Mouse (Mus musculus): Measurements from ENCODE around the gene Krtap5-2. TPM values are rescaled to one million over a fixed set of nuclear protein-coding genes. Genes with fewer than 3 reads are reported as not detected.
"Not testable (repeated sequence)": the region's sequence is repeated elsewhere in the genome, so short reads cannot be mapped to it uniquely, and the experiment has no call there.

The Krtap5-2 gene
- not detected in 2 replicates for polyA plus RNA-seq (2015; fragmentation: Nextera tagmentation; extraction: Ambion mirVana)

GRCm38 (mm10) chr7:142175905-142176304, at the start of gene Krtap5-2:
Gene Krtap5-2 (minus strand): TSS chr7:142176005.
- not testable (repeated sequence) for H3K36me3 ChIP-seq; H3K27me3 ChIP-seq; H3K27ac ChIP-seq; H3K4me1 ChIP-seq (replicated peaks); H3K4me2 ChIP-seq (replicated peaks); H3K9ac ChIP-seq (replicated peaks); H3K4me3 ChIP-seq (replicated peaks); ATAC-seq; H3K9me3 ChIP-seq

- no peak for ATAC-seq
- 45% methylated on average over 2 of the region's 2 CpGs for WGBS
Observed at GRCm38 (mm10) chr7:142224518-142224917, 48.7 kb upstream of the Krtap5-2 start.

GRCm38 (mm10) chr7:142212136-142212535, 36.3 kb upstream of the Krtap5-2 start:
- not testable (repeated sequence) for H3K36me3 ChIP-seq; H3K9me3 ChIP-seq; H3K9ac ChIP-seq (replicated peaks); H3K4me2 ChIP-seq (replicated peaks); H3K4me3 ChIP-seq (replicated peaks); H3K27me3 ChIP-seq; ATAC-seq; H3K4me1 ChIP-seq (replicated peaks); H3K27ac ChIP-seq
- 53% methylated on average over 1 of the region's 1 CpGs for WGBS

More at GRCm38 (mm10) chr7:142224518-142224917, 48.7 kb upstream of the Krtap5-2 start:
- Histone ChIP-seq H3K4me3 (replicated peaks) (no peak overlapping the region), H3K36me3 (no peaks in the 10 kb centered on the region), H3K27me3 (no peaks in the 10 kb centered on the region), H3K9ac (replicated peaks) (no peak overlapping the region), H3K27ac (no peak overlapping the region), H3K4me2 (replicated peaks) (no peak overlapping the region), H3K9me3 (no peaks in the 10 kb centered on the region), H3K4me1 (replicated peaks) (no peaks in the 10 kb centered on the region)

GRCm38 (mm10) chr7:142211559-142211958, 35.8 kb upstream of the Krtap5-2 start, which contains the start of gene Gm7579:
Gene Gm7579 (plus strand): TSS chr7:142211859.
- 71% methylated on average over 1 of the region's 1 CpGs for whole genome bisulfite sequencing
- no peak for ATAC-seq
- no peak within 1 kb of the TSS for H3K27ac ChIP-seq
- H3K4me3 ChIP-seq (replicated peaks), result no peak within 1 kb of the TSS
- H3K4me1 ChIP-seq (replicated peaks), result no peaks in the 10 kb centered on the region
- H3K9me3 ChIP-seq, result no peaks in the 10 kb centered on the region
- H3K9ac ChIP-seq (replicated peaks), result no peak within 1 kb of the TSS
- no peaks in the 10 kb centered on the region for H3K27me3 ChIP-seq
- no peaks in the 10 kb centered on the region for H3K36me3 ChIP-seq
- H3K4me2 ChIP-seq (replicated peaks), result no peak within 1 kb of the TSS

- H3K4me2 ChIP-seq (replicated peaks); H3K36me3 ChIP-seq; H3K4me3 ChIP-seq (replicated peaks); H3K9ac ChIP-seq (replicated peaks); H3K27ac ChIP-seq; H3K9me3 ChIP-seq; ATAC-seq; H3K27me3 ChIP-seq; H3K4me1 ChIP-seq (replicated peaks): not testable (repeated sequence)
- 66% methylated on average over 5 of the region's 5 CpGs for WGBS
Observed at GRCm38 (mm10) chr7:142206891-142207290, 31.1 kb upstream of the Krtap5-2 start.

- no peak overlapping the region for H3K4me3 ChIP-seq (replicated peaks)
- H3K36me3 ChIP-seq, result no peaks in the 10 kb centered on the region
- H3K27ac ChIP-seq, result no peak overlapping the region
- peaks cover 3% of the 10 kb centered on the region; the same call in 1 of the 2 replicates for H3K27me3 ChIP-seq
- no peak for ATAC-seq
- no peaks in the 10 kb centered on the region for H3K4me1 ChIP-seq (replicated peaks)
- H3K4me2 ChIP-seq (replicated peaks), result no peak overlapping the region
- no peaks in the 10 kb centered on the region for H3K9me3 ChIP-seq
- H3K9ac ChIP-seq (replicated peaks), result no peak overlapping the region
Observed at GRCm38 (mm10) chr7:142205488-142205887, 29.7 kb upstream of the Krtap5-2 start.

GRCm38 (mm10) chr7:142201064-142201463, 25.3 kb upstream of the Krtap5-2 start, which contains the start of gene Krtap5-3:
Gene Krtap5-3 (plus strand): TSS chr7:142201364.
- Histone ChIP-seq H3K4me2 (replicated peaks) (no peak within 1 kb of the TSS), H3K4me1 (replicated peaks) (no peaks in the 10 kb centered on the region), H3K4me3 (replicated peaks) (no peak within 1 kb of the TSS), H3K36me3 (no peaks in the 10 kb centered on the region), H3K27me3 (peaks cover 3% of the 10 kb centered on the region; the same call in 1 of the 2 replicates), H3K9me3 (no peaks in the 10 kb centered on the region), H3K9ac (replicated peaks) (no peak within 1 kb of the TSS), H3K27ac (no peak within 1 kb of the TSS)
- ATAC-seq, result no peak
- 77% methylated on average over 1 of the region's 1 CpGs for WGBS

GRCm38 (mm10) chr7:142198748-142199147, 22.9 kb upstream of the Krtap5-2 start:
- ATAC-seq, result no peak
- Histone ChIP-seq H3K4me1 (replicated peaks) (no peaks in the 10 kb centered on the region), H3K4me2 (replicated peaks) (no peak overlapping the region), H3K4me3 (replicated peaks) (no peak overlapping the region), H3K9ac (replicated peaks) (no peak overlapping the region), H3K27me3 (peaks cover 3% of the 10 kb centered on the region; the same call in 1 of the 2 replicates), H3K36me3 (no peaks in the 10 kb centered on the region), H3K27ac (no peak overlapping the region), H3K9me3 (no peaks in the 10 kb centered on the region)
- WGBS, result 90% methylated on average over 2 of the region's 2 CpGs

- H3K27me3 ChIP-seq, result no peaks in the 10 kb centered on the region
- no peak within 1 kb of the TSS for H3K9ac ChIP-seq (replicated peaks)
- 59% methylated on average over 2 of the region's 2 CpGs for WGBS
- no peak within 1 kb of the TSS for H3K4me2 ChIP-seq (replicated peaks)
- ATAC-seq, result no peak
- H3K4me1 ChIP-seq (replicated peaks), result no peaks in the 10 kb centered on the region
- H3K9me3 ChIP-seq, result no peaks in the 10 kb centered on the region
- H3K27ac ChIP-seq, result no peak within 1 kb of the TSS
- no peaks in the 10 kb centered on the region for H3K36me3 ChIP-seq
- H3K4me3 ChIP-seq (replicated peaks), result no peak within 1 kb of the TSS
Observed at GRCm38 (mm10) chr7:142190289-142190688, 14.5 kb upstream of the Krtap5-2 start, which contains the start of gene Gm10153. Gene Gm10153 (minus strand): TSS chr7:142190389.

- Histone ChIP-seq H3K36me3 (no peaks in the 10 kb centered on the region), H3K27ac (no peak overlapping the region), H3K4me1 (replicated peaks) (no peaks in the 10 kb centered on the region), H3K4me2 (replicated peaks) (no peak overlapping the region), H3K9me3 (no peaks in the 10 kb centered on the region), H3K9ac (replicated peaks) (no peak overlapping the region), H3K27me3 (no peaks in the 10 kb centered on the region), H3K4me3 (replicated peaks) (no peak overlapping the region)
- no peak for ATAC-seq
- WGBS, result 76% methylated on average over 2 of the region's 2 CpGs
Observed at GRCm38 (mm10) chr7:142188156-142188555, 12.4 kb upstream of the Krtap5-2 start.

- Histone ChIP-seq H3K4me2 (replicated peaks) (no peak overlapping the region), H3K4me3 (replicated peaks) (no peak overlapping the region), H3K36me3 (no peaks in the 10 kb centered on the region), H3K9me3 (no peaks in the 10 kb centered on the region), H3K27ac (no peak overlapping the region), H3K9ac (replicated peaks) (no peak overlapping the region), H3K4me1 (replicated peaks) (no peaks in the 10 kb centered on the region), H3K27me3 (no peaks in the 10 kb centered on the region)
- WGBS, result 58% methylated on average over 1 of the region's 1 CpGs
- ATAC-seq, result no peak
Observed at GRCm38 (mm10) chr7:142181021-142181420, 5.2 kb upstream of the Krtap5-2 start.

GRCm38 (mm10) chr7:142178685-142179084, 2.9 kb upstream of the Krtap5-2 start:
- no peaks in the 10 kb centered on the region for H3K9me3 ChIP-seq
- ATAC-seq, result no peak
- H3K27me3 ChIP-seq, result no peaks in the 10 kb centered on the region

GRCm38 (mm10) chr7:142169836-142170235, 6.0 kb downstream of the Krtap5-2 start:
- Histone ChIP-seq H3K9me3 (no peaks in the 10 kb centered on the region), H3K27ac (no peak overlapping the region), H3K27me3 (no peaks in the 10 kb centered on the region), H3K36me3 (no peaks in the 10 kb centered on the region), H3K4me3 (replicated peaks) (no peak overlapping the region), H3K9ac (replicated peaks) (no peak overlapping the region), H3K4me1 (replicated peaks) (no peaks in the 10 kb centered on the region), H3K4me2 (replicated peaks) (no peak overlapping the region)
- ATAC-seq, result no peak
- 48% methylated on average over 3 of the region's 3 CpGs for WGBS

More at GRCm38 (mm10) chr7:142178685-142179084, 2.9 kb upstream of the Krtap5-2 start:
- H3K4me2 ChIP-seq (replicated peaks), result no peak overlapping the region
- H3K36me3 ChIP-seq, result no peaks in the 10 kb centered on the region
- no peak overlapping the region for H3K9ac ChIP-seq (replicated peaks)
- H3K27ac ChIP-seq, result no peak overlapping the region
- WGBS, result 89% methylated on average over 1 of the region's 1 CpGs
- H3K4me1 ChIP-seq (replicated peaks), result no peaks in the 10 kb centered on the region
- no peak overlapping the region for H3K4me3 ChIP-seq (replicated peaks)

All from midbrain, embryonic 13.5 days (tissue).